Mouse (Mus musculus) splenic B cell, adult 2 months (primary cell): ENCODE data around the gene Clrn3.

Experiments used
- DNase-seq: peaks from one replicate; pipeline ENCODE4 v3.0.0-alpha.2; 2011; ENCODE audit warnings: low read depth, low spot score
- H3K27me3 ChIP-seq: 2 replicates; pipeline ENCODE4 v1.6.1; 2012; ENCODE audit warnings: mild to moderate bottlenecking, low read length, moderate library complexity, mixed read lengths; ENCODE audit not compliant: control insufficient read depth, poor library complexity, insufficient read depth, severe bottlenecking
- H3K36me3 ChIP-seq: 2 replicates; pipeline ENCODE4 v1.6.1; 2012; ENCODE audit warnings: mild to moderate bottlenecking, low read length, moderate library complexity, mixed read lengths; ENCODE audit not compliant: control insufficient read depth, poor library complexity, insufficient read depth, severe bottlenecking

The Clrn3 gene

GRCm38 (mm10) chr7:135545957-135546356, 17.5 kb upstream of the Clrn3 start:
- no peak for DNase-seq
- Histone ChIP-seq H3K36me3 (no peaks in the 10 kb centered on the region), H3K27me3 (no peaks in the 10 kb centered on the region)

DNA sequence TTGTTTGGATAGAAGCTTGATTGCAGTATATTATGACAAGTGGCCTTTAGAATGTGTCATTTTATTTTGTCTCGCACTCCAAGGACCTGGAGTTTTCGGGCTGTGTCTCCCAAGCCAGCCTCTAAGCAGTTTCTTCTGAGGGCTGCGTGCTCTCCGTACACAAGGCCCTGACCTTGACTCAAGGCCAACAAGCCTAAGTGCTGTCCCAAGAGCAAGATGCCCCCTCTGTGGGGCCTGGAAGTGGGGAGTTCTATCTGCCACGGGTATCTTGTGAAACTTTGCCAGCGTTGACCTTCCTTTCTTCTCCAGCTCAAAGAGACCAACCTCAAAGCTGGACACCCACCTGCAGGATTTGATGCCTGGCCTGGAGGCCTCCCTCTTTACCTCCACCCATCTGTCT, 15.9 kb upstream of the Clrn3 start:
- no peaks in the 10 kb centered on the region for H3K27me3 ChIP-seq
- DNase-seq = no peak
- no peaks in the 10 kb centered on the region for H3K36me3 ChIP-seq

GRCm38 (mm10) chr7:135543033-135543432, 14.6 kb upstream of the Clrn3 start:
- Histone ChIP-seq H3K36me3 (no peaks in the 10 kb centered on the region), H3K27me3 (no peaks in the 10 kb centered on the region)
- no peak for DNase-seq

DNA sequence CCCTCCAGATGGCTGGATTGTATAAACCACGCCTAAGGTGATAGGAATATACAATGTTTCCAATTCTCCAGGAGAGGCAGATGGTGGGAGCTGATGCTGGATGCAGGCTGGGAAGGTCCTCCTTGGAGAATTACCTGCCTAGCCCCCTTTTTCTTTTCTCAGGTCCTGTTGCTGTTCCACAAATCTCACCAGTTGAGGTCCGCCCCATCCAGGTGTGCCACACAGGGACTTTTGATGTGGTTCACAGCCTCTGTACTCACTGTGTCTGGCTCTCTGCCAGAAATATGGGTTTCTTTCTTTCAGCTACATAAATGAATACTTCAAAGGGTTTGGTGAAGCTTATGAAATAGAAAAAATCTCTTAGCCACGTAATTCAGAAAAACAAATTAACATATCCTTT, 13.8 kb upstream of the Clrn3 start:
- no peak for DNase-seq
- no peaks in the 10 kb centered on the region for H3K36me3 ChIP-seq
- no peaks in the 10 kb centered on the region for H3K27me3 ChIP-seq

- DNase-seq = no peak
- no peaks in the 10 kb centered on the region for H3K27me3 ChIP-seq
- no peaks in the 10 kb centered on the region for H3K36me3 ChIP-seq
Measured at GRCm38 (mm10) chr7:135539429-135539828, 11.0 kb upstream of the Clrn3 start.

GRCm38 (mm10) chr7:135537948-135538741, 9.7 kb upstream of the Clrn3 start:
- DNase-seq = no peak
- Histone ChIP-seq H3K36me3 (no peaks in the 10 kb centered on the region), H3K27me3 (no peaks in the 10 kb centered on the region)

DNA sequence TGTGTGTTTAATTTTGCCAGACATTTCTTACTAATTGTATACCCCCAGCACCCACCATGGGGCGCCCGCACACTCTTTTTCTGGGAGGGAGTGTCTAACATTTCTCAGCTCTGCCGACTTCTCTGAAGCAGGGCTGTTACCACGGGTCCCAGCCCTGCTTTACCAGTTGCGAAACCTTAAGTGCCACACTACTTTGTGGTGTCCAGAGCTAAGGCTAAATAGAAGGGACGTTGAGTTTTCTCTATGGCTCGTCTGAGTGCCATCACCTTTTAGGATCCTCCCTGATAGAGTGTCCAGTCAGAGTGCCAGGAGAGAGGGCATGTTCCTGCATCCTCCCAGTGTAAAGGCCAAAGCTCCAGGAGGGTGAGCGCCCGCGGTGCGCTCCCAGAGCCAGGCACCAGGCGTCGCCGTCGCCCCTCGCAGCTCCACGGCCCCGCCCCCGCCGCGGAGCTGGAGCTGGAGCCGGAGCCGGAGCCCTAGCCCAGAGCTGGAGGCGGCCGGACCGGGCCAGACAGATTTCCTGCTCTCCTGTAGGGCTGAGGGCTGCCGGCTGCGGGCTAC, 9.0 kb upstream of the Clrn3 start, which contains the start of gene Ptpre:
TSS of gene Ptpre (plus strand) at position 141 of the 561 bp plus-strand sequence.
- peak; percentile 67 for DNase-seq
- Histone ChIP-seq H3K36me3 (no peaks in the 10 kb centered on the region), H3K27me3 (no peaks in the 10 kb centered on the region)

GRCm38 (mm10) chr7:135535908-135536307, 7.5 kb upstream of the Clrn3 start:
- H3K36me3 ChIP-seq = no peaks in the 10 kb centered on the region
- H3K27me3 ChIP-seq = no peaks in the 10 kb centered on the region
- DNase-seq = no peak

DNA sequence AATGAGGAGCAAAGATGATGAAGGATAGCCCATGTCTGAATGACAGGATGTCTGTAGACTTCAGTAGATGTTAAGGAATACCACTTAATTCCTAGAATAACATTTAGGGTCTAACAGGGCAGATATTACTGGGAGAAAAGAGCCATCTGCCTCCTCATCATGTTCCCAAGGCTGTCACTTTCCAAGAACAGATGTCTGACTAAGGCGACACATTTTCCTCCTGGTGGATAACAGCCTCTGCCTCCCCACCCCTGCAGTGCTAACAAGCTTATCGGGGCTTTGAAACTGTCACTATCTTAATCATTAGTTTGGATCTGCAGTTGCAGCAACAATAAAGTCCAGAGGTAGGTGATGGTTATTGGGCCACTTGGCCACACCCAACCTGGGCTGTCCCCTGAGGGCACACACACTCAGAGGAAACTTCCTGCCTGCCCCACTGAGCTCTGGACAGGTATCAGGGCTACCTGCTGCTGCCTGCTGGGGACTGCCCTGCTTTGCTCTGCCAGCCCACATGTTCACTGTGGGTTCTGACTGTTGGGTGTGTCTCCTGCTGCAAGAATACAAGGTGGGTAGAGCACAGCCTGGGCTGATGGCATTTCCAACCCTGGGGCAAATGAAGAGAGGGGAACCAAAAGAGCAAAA, 6.2 kb upstream of the Clrn3 start:
- Histone ChIP-seq H3K36me3 (no peaks in the 10 kb centered on the region), H3K27me3 (no peaks in the 10 kb centered on the region)
- DNase-seq = no peak

GRCm38 (mm10) chr7:135529068-135529467, 614 bp upstream of the Clrn3 start:
- DNase-seq = no peak
- H3K36me3 ChIP-seq = no peaks in the 10 kb centered on the region

DNA sequence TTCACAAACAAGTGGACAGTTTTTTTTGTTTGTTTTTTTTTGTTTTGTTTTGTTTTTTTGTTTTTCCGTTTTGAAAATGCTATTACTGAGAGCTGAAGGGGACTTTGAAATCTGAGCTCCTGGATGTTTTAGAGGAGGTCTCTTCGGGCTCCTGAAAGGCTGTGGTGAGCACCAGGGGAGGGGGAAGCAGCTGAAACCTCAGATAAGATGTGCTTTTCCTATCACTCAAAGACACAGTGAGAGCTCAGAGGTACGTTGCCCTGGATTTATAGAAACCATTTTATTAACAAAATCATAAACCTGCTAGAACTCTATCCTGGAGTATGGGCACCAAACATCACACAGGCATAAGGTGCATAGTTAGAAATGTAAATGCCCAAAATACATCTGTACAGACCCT, 1.3 kb downstream of the Clrn3 start:
- no peaks in the 10 kb centered on the region for H3K36me3 ChIP-seq
- H3K27me3 ChIP-seq = no peaks in the 10 kb centered on the region
- DNase-seq = no peak

More at GRCm38 (mm10) chr7:135529068-135529467, 614 bp upstream of the Clrn3 start:
- no peaks in the 10 kb centered on the region for H3K27me3 ChIP-seq

GRCm38 (mm10) chr7:135526574-135527152, 1.8 kb downstream of the Clrn3 start:
- H3K36me3 ChIP-seq = no peaks in the 10 kb centered on the region
- no peak for DNase-seq
- no peaks in the 10 kb centered on the region for H3K27me3 ChIP-seq

- H3K36me3 ChIP-seq = no peaks in the 10 kb centered on the region
- no peak for DNase-seq
- H3K27me3 ChIP-seq = no peaks in the 10 kb centered on the region
Measured at GRCm38 (mm10) chr7:135524424-135524967, 4.0 kb downstream of the Clrn3 start.

GRCm38 (mm10) chr7:135523981-135524380, 4.5 kb downstream of the Clrn3 start:
- Histone ChIP-seq H3K27me3 (no peaks in the 10 kb centered on the region), H3K36me3 (no peaks in the 10 kb centered on the region)
- no peak for DNase-seq
